Mouse (Mus musculus): Measurements from ENCODE around the gene Grn. TPM values are rescaled to one million over a fixed set of nuclear protein-coding genes. Genes with fewer than 3 reads are reported as not detected.

The Grn gene
- total RNA-seq, 1 experiment from 2014 or later: 45.2 TPM

GRCm38 (mm10) chr11:102437120-102438061 lies 7.3 kb downstream of the Grn start:
- no peak for ATAC-seq (ENCODE audit: extremely low read depth, insufficient number of reproducible peaks, low FRiP score, poor library complexity, severe bottlenecking)

DNA sequence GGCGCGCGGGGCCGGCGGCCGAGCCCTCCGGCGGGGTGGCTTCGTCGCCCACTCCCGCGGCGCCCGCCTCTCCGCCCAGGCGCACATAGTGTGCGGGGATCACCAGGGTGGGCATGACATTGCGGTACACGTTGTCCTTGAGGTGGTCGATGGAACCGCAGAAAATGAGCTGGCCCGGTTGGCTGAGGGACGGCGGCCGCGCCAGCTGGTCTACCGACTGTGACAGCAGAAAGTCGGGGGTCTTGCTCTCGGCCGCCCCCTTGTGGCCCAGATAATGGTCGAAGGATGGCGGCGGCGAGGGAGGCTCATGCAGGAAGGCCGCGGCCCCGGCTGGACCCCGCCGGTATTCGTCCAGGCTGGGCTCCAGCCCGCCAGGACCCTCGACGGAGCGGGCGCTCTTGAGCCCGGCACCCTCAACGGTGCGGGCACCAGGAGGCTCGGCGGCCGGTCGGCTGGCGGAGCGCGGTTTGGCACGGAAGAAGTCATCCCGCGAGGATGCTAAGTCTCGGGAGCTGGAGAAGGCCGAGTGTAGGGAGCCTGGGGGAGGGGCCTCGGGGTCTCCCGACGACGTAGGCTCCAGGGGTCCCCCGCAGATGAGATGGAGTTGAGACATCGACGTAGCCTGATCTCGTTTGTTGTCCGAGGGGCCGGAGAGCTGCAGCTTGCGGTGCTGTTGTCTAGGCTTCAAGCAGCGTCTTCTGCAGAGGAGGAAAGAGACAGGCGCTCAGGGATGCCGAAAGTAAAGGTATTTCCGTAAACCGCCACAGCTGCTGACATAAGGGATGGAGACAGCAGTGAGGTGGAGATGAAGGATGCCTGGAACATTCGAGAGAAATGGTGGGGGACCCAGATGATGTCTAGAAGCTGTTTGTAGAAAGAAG lies 8.3 kb downstream of the Grn start:
- peak; percentile 27; the same call in 1 of the 2 replicates for ATAC-seq (ENCODE audit: extremely low read depth, insufficient number of reproducible peaks, low FRiP score, poor library complexity, severe bottlenecking)

- ATAC-seq (ENCODE audit: extremely low read depth, insufficient number of reproducible peaks, low FRiP score, poor library complexity, severe bottlenecking): no peak
Observed at GRCm38 (mm10) chr11:102439093-102440082, 9.3 kb downstream of the Grn start.

- ATAC-seq (ENCODE audit: extremely low read depth, insufficient number of reproducible peaks, low FRiP score, poor library complexity, severe bottlenecking): no peak
Observed at GRCm38 (mm10) chr11:102440255-102440654, 10.1 kb downstream of the Grn start.

DNA sequence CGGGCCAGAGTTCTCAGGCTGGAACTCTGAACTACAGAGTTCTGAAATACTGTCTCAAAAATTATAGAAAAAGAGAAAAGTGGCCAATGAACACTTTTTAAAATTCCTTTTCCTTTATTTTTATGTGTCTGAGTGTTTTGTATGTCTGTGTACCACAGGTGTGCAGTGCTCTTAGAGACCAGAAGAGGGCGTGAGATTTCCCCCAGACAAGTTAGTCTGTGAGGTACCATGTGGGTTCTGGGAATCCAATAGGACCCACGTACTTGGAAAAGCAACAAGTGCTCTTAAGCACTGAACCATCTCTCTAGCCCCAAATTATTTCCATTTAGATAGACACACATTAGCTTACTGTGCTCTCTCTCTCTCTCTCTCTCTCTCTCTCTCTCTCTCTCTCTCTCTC lies 11.3 kb downstream of the Grn start:
- no peak for ATAC-seq (ENCODE audit: extremely low read depth, insufficient number of reproducible peaks, low FRiP score, poor library complexity, severe bottlenecking)

DNA sequence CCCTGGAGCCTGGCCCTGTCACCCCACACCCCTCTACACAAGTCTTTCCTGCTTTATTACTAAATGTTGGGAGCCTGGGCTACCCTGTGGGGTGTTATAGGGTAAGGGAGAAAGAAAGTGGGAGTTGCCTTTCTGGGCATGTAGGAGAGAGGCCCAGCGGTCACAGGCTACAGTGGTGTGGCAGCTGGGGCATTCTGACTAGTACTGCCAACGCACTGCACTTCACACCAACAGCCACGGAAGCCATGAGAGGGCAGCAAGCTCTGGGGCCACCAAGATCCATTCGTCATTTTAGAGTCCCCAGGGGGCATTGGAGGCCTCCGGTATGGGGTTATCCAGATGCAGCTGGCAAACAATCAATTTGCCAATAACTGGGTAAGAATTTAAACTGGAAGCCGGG lies 12.0 kb downstream of the Grn start:
- ATAC-seq (ENCODE audit: extremely low read depth, insufficient number of reproducible peaks, low FRiP score, poor library complexity, severe bottlenecking): no peak

DNA sequence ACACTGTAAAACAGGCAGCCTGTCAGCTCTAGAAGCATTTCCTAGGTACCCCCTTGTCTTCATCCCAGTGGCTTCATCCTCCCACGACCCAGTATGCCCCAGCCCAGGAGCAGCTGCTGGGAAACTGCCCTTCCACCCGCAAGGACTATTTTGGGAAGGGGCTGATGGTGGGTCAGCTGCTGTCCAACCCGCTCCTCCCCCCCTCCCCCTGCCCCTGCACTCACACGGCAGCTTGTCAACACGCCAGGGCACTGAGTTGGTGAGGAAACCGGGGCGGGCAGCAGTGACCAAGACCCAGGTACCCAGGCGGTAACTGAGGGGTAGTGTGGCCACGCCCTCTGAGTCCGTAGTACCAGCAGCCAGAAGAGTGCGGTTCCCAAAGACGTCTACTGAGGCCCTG lies 13.6 kb downstream of the Grn start:
- no peak for ATAC-seq (ENCODE audit: extremely low read depth, insufficient number of reproducible peaks, low FRiP score, poor library complexity, severe bottlenecking)

DNA sequence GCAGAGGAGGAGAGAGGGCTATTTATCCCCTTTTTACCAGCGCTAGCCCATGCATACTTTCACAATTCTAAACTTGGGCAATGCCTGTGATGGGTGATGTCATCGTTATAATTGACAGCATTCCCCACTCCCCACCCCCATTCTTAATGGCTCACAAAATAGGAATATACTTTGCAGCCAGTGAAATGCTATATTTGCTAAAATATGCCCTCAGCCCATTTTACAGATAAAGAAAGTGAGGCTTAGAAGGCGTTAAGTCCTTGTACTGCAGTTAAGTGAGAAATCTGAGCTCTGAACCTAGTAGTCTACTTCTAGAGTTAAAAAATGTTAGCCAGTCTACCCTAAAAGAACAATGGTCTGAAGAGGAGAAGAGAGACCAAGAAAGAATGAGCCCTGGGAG lies 14.2 kb downstream of the Grn start:
- no peak for ATAC-seq (ENCODE audit: extremely low read depth, insufficient number of reproducible peaks, low FRiP score, poor library complexity, severe bottlenecking)

GRCm38 (mm10) chr11:102444781-102445180 lies 14.7 kb downstream of the Grn start:
- no peak for ATAC-seq (ENCODE audit: extremely low read depth, insufficient number of reproducible peaks, low FRiP score, poor library complexity, severe bottlenecking)

GRCm38 (mm10) chr11:102445264-102445890 lies 15.3 kb downstream of the Grn start:
- no peak for ATAC-seq (ENCODE audit: extremely low read depth, insufficient number of reproducible peaks, low FRiP score, poor library complexity, severe bottlenecking)

GRCm38 (mm10) chr11:102445891-102446361 lies 15.8 kb downstream of the Grn start:
- no peak for ATAC-seq (ENCODE audit: extremely low read depth, insufficient number of reproducible peaks, low FRiP score, poor library complexity, severe bottlenecking)

DNA sequence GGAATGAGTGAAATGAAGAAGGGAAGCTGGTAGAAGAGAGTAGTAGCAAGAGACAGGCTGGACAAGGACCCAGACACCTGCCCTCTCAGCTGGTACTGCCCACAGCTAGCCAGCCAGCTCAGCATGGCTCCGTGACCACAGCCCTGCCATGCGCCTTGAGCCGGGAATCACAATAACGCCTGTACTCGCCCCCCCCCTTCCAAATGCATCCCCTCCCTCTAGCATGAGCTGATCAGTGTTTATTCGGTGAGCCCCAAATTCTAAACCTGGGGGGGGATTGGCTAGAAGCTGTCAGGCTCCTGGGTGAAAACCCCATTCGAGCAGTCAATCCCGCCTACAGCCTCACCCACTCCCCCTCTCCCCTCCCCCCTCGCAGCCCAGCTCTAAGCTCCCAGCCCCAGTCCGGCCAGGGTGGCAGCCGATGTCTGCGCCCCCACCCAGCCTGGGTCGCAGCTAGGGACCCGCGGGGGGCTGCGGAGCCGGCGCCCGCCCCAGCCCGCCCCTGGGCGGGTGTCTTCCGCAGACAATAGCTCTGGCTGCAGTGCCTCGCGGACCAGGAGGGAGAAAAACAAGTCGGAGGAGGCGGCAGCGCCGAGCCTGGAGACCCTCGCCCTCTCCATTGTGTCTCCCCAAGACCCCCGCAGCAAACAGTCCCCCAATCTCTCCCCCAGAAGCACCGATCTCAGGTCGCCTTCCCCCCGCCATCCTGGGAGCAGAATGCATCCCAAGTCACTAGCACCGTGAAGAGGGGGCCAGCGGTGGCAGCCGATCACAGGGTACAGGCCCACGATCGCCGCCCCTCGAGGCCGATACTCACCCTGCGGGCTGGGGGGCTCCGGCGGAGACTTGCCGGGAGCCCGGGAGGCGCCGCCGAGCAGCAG lies 16.7 kb downstream of the Grn start:
- ATAC-seq (ENCODE audit: extremely low read depth, insufficient number of reproducible peaks, low FRiP score, poor library complexity, severe bottlenecking): no peak

- no peak for ATAC-seq (ENCODE audit: extremely low read depth, insufficient number of reproducible peaks, low FRiP score, poor library complexity, severe bottlenecking)
Observed at GRCm38 (mm10) chr11:102447497-102447896, 17.4 kb downstream of the Grn start, which contains the start of gene Fam171a2. Gene Fam171a2, minus strand, starts transcription at chr11:102447682.

DNA sequence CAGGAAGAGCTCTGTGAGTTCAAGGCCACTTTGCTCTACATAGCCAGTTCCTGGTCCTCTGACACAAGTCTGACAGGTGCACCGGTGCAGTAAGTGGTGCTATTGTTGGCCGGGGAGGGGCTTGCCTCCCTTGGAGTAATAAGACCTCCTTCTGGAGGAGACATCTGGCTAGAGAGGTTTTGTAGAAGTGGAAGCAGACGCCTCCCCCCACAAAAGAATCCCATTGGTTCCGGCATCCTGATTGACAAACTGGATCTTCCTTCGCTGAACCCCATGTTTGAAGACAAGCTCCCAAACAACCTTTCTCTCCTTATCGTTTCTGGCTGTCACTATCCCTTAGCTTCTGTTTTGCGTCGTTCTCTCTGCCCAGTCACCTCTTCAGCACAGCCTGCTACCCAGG lies 18.2 kb downstream of the Grn start:
- no peak for ATAC-seq (ENCODE audit: extremely low read depth, insufficient number of reproducible peaks, low FRiP score, poor library complexity, severe bottlenecking)

DNA sequence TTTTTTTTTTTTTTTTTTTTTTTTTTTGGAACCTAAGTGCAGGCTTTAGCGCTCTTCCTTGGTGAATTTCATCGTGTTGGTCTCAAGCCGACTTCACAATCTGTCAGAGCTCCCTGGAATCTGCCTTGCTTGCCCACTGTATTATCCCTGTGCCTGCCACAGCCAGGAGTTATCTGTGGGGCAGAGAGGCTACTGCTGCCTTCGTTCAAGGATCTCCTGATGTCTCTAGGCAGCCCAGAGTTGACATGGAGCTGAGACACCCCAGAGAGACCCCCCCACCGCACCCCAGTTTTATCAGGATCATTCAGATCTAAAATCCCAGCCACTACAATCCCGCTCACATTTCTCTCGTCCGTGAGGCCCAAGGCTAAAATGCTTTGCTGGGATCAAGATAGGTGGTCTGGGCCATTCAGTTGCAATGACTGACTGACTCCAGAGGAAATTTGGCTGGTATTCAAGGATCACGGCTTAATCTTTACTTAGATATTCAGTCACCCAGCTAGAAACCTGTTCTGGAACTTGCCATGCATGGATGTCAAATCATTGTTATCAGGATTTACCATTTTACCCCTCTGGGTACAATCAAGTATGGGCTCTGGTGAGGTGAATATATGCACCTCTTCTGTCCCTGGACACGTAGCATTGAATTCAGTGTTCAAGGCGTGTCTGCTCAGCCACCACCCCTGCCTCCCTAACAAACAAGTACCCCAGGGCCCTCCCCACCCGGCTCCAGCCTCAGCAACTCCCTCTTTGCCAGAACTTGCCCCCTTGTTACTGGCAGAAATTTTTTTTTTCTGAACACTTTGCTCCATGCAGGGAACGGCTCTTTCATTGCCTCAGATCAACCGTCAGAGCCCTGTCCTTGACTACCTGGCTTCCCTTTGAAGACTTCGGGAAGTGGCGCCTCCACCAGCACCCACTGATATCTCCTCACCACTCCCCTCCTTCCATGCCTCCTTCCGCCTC lies 19.2 kb downstream of the Grn start:
- no peak for ATAC-seq (ENCODE audit: extremely low read depth, insufficient number of reproducible peaks, low FRiP score, poor library complexity, severe bottlenecking)

DNA sequence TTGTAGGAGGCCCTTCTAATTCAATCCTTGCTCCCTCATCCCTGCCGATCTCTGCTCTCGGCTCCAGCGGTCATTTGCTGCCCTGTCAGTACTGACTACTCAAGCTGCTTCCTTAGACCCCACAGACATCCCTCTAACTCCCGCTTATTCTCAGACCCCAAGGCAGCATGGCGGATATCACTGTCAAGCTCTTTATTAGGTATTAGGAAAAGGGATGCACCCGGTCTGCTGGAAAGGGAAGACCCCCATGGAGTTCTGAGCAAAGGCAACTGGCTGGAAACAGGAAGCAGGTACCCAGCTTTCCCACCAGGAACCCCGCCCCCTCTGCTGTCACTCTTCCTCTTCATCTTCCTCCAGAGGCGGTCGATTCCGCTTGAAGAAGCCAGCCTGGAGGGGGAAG lies 23.0 kb downstream of the Grn start:
- ATAC-seq (ENCODE audit: extremely low read depth, insufficient number of reproducible peaks, low FRiP score, poor library complexity, severe bottlenecking): no peak

All from neutrophil, adult 5-6 weeks (primary cell).